Mouse (Mus musculus) liver, embryonic 14.5 days (tissue): ENCODE measurements around the gene Tbc1d9.

Source experiments
- CTCF ChIP-seq: IDR thresholded peaks from 2 replicates; pipeline ENCODE4 v1.5.1; 2016; ENCODE audit warnings: antibody characterized with exemption, low read depth, control low read depth
- EP300 ChIP-seq: IDR thresholded peaks from 2 replicates; pipeline ENCODE4 v1.6.1; 2016; ENCODE audit warnings: antibody characterized with exemption, low read depth

DNA sequence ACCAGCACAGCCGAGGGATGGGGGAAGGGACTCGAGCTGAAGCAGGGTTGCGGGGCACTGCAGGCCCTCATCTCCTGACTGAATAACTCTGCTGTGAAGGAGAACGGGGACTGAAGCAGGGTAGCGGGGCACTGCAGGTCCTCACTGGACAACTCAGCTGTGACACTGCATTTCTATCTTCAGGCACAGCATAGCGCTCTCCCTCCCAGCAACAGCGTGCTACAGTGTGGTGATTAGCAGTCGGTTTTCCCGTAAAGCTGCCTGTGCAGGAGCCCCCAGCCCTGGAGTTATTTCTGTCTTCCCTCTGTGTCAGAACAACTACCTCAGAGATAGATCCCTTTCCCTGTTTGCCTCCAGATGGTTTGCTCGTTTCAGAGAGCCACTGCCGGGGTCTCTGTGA lies 109.3 kb downstream of the Tbc1d9 start:
- TF ChIP-seq CTCF, result no peak
- no peak for TF ChIP-seq EP300
